Mouse (Mus musculus): ENCODE results near the gene Dab2ip.

Gene Dab2ip

DNA sequence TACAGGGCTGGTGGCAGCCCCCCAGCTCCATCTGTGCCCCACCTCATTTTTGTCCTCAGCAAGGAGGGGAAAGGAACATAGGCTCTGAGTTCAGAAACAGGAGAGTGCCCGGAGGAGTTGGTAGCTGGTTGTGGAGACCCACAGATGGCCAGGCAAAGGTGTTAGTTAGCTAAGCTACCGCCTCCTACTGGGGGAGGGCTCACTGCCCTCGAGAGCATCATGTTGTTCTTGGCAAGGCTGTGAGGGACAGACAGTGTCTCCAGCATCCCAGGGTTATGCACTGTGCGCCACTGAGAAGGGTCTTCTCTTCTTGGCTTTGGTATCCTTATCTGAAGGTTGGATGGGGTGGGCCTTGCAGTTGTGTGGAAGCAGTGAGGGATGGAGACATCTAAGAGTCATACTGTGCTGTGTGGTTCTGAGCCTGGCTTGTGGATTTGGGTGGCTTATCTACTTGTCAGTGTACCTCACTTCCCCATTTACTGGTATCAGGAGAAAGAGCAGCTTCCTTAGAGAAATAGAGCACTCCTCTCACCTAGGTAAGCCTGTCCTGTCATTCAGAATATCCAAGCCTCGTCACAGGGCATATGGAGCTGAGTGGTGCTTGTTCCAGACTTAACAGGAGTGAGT is 66.4 kb downstream of the Dab2ip start:
- DNase-seq, result peak; percentile 86

DNA sequence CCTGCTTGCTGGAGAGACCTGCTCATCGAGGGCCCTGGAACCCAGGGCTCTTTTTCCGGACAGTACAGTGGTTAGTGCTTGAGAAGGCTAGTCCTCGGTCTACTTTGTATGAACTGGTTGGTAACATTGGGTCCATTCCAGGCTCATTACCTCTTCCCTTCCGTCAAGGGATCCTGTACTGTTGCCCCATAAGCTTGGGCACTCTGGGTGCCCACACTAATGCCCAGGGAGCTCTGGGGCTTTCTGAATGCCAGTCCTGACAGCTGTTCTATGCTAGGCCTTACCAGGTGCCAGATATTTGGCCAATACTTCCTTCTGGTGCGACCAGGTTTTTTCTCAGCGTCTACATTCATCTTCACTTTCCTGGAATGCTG is 66.9 kb downstream of the Dab2ip start:
- no peak for DNase-seq

DNA sequence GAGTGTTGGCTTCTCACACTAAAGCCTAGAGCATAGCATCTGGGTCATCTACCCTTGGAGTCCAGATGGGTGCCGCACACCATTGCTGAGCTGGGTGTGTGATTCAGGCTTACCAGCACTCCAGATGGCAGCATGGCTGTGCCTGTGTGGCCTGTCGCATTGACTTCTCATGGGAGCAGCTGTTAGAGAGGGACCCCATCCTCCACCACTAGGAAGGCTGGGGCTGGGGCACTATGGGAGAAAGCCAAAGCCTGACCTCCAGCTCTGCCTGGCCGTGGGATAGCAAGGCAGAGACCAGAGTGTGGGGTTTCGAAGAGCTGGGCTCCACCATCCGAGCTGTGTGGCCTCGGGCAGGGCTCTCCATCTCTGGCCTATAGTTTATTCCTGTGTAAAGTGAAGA is 67.5 kb downstream of the Dab2ip start:
- DNase-seq, result no peak

DNA sequence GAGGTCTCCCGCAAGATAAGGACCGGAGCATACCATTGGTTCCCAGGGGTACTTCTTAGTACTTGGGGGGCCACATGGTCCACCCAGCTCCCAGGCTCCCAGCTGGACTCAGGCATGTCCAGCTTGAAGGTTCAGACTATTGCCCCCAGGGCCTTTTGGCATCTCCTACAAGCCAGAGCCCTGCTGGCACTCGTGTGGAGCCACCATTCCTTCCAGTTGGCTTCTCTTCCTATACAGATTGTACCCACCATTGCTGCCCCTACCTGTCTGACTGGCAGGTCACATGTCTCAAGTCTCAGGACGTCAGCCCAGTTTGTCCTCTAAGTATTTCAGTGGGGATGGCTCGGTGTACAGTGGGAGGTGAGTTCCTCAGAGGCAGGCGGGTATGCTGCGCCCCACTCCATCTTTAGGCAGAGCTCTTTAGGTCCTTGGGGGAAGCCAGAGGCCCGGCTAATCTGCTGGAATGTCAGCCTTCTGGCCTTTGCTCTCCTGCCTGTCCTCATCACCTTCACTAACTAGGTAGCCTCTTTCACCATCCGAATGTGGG is 68.2 kb downstream of the Dab2ip start:
- DNase-seq, result peak; percentile 76

DNA sequence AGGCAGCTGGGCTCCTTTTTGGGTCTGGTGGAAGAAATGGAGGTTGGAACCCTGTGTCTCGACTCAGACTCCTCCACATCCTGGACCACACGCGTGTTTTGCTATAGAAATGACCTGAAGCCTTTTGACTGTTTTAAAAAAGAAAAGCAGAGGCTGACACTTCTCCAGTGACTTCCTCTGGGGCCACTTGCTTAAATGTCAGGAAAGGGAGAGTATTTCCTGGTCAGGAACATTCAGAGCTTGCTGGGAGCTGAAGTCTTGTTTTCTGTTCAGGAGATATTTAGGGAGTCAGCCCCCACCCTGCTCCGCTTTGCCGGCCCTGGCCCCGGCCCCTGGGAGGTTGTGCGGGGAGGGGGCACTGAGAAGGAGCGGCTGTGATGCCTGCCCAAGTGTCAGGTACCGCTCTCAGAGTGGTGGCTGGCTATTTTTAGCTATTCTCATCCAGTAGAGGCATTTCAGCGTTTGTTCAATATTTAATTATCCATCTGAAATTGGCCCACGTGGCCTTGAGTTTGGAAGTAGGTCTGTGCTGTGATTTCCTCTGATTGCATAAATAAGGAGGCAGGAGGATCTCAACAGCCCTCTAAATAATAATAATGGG is 69.3 kb downstream of the Dab2ip start:
- DNase-seq, result no peak

DNA sequence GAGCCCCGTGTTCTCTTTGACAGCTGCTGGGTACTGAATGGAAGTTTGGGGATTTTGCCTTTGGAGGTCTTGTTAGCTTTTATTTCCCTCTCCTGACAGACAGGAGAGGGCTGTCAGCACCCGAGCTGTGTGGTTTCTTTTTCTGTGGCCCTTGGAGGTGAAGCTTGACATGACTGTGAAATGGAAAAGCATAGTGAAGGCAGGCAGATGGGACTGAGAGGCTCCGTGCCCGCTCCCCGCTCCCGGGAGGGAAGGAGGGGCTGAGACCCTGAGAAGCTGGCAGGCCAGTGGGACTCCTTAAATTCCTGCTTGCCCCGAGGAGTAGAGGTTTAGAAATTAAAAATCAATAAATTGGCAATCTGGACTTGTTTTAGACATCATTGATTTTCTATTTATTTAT is 70.0 kb downstream of the Dab2ip start:
- DNase-seq, result no peak

DNA sequence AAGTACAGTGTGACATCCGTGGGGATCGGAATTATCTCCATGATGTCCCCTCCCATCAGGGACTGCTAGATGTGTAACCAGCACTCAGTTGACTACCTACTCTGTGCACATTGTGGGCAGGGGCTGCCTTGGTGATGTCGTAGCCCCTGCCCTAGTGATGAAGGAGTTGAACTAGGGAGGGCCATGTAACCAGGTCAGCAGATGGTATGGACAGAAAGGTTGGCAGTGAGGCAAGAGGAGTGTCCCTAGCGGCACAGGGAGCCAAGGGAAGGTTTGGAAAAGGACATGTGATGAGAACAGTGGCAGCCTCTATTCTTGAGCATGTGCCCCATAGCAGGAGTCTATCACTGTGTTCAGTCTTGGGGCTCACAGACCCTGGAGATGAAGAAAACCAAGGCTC is 70.6 kb downstream of the Dab2ip start:
- DNase-seq, result peak; percentile 86

DNA sequence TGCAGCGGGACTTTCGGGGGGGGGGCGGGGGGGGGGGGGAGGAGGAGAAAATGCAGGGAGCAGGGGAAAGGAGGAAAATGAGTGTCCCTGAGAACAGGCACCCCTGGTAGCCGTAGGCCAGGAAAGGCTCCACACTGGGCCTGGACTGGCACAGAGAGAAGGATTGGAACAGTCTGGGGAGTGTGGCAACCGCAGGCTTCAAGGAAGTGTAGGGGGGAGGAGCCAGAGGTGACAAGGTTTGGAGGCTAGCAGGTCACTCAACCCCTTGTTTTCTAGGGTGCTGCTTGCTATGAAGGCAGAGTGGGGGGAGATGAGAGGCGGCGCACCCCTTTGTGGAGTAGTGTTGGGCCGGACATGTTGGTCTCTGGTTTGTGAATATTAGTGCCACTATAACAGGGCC is 71.1 kb downstream of the Dab2ip start:
- no peak for DNase-seq

DNA sequence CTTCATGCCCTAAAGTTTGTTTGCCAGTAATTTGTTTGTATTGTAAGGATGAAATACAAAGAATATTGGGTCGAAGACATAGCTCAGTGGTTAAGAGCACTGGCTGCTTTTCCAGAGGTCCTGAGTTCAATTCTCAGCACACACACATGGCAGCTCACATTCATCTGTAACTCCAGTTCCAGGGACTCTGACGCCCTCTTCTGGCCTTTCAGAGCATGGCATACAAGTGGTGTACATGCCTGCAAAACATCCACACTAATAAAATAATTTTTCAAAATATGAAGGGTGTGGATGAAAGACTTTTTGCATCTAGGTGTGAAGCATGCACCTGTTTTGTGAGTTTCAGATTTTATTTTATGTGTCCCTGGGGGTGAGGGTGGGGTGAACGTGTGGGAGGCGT is 75.3 kb downstream of the Dab2ip start:
- DNase-seq, result no peak

DNA sequence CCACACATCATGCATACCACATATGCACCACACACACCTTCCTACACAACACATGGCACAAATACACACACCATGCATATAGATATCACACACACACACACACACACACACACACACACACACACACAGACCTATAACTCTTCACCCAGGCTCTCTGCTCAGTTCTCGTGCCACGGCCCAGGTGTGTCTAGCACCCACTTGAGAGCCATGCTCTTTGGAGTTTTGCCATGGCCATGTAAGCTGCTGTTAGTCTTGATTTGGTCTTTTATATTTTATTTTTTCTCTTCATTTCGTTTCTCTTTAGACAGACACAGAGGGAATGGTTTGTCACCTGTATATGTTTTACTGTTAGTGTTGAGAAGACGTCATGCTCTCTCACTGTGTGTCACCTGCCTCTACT is 76.9 kb downstream of the Dab2ip start:
- DNase-seq, result no peak

DNA sequence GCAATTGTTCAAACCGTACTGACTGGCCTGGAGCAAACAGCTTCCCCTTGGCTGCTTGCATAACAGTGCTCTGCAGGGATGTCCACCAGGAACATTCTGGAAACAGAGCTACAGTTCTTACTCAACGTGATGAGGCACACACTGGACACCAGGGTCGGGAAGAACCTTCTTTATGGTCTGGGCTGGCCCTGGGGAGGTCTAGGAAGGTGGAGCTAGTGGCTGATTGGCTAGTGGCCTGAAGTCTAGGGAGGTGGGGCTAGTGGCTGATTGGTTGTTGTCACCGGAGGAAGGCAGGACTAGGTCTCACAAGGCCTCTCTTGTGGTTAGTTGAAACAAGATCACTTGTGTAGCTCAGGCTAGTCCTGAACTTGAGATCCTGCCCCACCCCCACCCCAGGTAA is 77.5 kb downstream of the Dab2ip start:
- no peak for DNase-seq

DNA sequence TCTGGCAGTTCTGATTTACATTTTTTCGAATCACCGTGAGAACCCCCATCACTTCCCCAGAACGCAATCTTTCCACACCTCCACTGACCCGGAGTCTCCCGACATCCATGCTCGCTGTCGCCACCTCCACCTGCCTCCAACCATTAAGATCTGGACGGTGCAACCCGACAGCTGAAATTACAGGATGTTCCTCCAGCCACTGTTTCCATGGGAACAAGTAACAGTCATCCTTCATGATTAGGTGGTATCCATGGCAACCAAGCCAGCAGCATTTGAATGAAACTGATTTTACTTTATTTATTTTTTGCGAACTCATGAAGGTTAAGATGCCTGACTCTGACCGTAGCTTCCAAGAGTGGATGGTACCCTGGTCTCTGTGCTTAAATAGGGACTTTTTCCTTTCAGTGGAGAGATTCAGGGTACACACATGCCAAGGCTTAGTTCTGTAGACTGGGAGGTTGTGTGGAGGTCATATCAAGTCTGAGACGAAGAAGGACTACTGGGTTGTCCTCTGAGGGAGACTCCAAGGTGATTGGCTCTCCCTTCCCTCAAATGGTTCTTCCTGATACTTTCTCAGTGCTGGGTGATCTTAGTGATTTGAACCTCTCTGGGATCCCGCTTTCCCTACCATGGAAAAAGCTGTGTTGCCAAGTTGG is 79.9 kb downstream of the Dab2ip start:
- no peak for DNase-seq

DNA sequence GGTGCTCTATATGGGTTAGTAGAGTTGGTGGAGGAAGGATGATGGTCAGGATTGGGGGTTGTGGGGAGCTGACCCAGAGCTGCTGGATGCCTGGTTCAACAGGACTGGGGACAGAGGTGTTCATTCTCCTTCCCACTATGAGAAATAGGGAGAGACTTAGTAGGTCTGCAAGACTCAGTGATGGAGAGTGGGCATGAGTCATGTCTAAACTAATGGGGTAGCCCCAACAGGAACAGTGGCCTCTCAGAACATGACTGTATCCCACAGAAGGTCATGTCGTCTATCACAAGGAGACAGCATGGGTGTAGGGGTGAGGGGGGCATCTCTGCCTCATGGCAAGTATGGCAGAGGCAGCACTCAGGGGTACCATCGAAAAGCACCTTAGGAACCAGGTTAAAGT is 81.7 kb downstream of the Dab2ip start:
- no peak for DNase-seq

DNA sequence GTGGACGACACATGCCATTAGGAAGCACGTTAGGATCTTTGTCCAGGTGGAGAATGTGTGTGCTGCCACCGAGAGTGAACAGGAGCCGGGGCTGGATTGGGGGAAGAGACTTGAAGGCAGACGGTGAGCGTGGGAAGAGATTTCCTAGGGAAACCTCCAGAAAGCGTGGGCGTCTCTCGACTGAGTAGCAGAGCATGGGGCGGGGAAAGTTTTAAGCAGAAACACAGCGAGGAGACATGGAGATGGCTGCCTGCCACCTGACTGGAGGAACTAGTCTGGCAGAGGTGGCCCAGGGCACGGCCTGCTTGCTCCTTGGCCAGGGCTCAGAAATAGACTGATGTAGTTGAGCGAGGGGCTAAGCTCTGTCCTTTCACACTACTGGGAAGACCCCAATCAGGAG is 82.5 kb downstream of the Dab2ip start:
- peak; percentile 72 for DNase-seq

DNA sequence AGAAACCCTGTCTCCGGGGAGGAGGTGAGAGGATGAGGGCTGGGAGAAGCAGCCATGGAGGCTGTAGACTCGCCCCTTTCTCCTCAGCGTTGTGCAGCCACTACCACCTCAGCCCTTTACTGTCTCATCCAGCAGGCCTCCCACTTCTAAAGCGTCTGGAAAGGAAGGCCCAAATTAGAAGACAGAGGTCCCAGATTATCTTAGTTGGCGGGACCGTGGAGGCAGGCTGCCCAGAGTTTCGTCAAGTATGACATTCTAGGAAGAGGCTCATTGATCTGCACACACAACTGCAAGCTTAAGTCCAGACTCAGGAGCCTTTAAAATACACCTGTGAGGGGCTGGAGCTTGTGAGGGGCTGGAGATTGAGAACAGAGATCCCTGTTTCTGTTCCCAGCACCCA is 84.2 kb downstream of the Dab2ip start:
- no peak for DNase-seq

DNA sequence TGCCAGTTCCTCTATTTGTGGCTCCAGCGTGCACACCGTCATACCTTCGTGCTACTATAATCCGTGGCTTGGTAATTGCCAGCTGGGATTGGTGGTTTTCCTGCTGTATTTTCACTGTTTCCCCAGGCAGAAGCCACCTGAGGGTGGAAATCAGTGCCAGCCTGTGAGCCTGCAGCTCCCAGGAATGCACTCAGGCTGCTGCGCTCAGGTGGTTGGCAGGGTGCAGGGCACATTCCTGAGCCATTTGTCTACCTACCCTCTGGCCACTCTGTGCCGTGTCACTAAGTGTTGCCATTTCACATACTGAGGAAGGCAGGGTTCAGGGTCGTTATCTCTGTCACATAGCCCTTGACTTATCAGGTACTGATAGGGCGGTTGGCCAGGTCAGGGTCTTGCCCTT is 88.5 kb downstream of the Dab2ip start:
- no peak for DNase-seq

DNA sequence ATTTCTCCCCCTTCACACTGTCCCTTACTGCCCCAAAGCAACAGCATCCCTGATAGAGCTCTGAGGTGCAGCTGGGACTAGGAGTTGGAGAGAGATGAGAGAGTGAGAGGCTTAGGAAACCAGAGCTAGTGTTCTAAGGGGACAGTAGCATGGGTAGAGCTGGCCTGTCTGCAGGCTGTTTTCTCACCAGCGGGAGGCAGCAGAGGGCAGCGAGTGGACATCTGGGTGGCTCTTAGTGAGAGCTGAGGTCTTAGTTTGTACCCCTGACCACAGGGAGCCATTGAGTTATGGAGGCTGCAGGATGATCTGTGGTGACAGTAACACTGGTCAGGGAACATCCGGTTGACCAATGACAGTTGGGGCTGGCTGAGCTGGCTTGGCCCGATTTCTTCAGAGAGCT is 91.6 kb downstream of the Dab2ip start:
- peak; percentile 84 for DNase-seq

DNA sequence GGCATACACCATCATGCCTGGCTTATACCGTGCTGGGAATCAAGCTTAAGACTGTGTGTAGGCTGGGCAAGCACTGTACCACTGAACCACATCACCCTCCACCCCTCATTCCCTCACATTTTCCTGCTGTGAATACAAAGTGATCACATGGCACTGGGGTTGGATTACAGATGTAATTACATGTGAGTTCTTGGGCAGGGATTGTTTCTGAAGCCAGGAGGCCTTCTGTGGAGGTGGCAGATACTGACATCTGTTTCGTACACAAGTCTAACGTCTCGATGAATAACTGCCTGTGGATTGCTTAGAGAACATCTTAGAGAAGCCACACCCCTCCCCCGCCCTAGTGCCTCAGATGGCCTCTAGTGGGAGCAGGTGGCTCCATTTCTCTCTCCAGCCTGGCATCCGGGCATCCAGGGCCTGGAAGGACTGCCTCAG is 93.2 kb downstream of the Dab2ip start:
- DNase-seq, result peak; percentile 73

DNA sequence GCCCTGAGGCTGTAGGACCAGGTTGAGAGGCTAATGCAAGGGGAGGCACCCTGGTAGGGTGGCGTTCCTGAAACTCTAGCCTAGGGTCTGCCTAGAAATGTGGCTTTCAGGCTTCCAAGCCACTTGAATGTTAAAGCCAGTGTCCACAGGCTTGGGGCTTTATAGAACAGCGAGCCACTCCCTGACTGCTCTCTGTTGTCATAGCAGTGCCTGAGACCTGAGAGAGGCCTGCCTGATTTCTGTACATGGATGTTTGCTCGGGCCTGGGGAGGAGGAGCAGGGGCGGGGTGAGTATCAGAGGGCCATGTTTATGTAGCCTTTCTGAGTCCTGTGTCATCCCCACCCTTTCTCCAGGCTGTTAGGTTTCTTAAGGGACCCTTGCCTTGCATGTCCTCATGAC is 94.9 kb downstream of the Dab2ip start:
- DNase-seq, result no peak

DNA sequence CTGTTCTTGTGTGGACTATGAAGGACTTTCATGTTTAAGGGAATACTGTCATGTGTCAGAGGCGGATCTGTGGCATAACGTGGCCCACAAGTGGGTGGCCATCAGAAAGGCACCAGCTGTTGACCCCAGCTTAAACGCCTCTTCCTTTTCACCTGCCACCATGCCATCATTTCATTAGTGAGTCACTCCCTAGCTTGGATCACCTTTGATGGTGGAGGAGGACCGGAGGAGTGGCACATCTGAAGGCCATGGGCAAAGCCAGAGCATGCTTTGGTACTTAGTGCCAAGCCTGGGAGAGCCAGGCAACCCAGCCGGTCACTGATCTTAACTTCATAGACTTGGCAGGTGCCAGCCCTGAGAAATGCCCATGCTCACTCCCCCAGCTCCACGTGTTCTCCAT is 96.7 kb downstream of the Dab2ip start:
- no peak for DNase-seq

DNA sequence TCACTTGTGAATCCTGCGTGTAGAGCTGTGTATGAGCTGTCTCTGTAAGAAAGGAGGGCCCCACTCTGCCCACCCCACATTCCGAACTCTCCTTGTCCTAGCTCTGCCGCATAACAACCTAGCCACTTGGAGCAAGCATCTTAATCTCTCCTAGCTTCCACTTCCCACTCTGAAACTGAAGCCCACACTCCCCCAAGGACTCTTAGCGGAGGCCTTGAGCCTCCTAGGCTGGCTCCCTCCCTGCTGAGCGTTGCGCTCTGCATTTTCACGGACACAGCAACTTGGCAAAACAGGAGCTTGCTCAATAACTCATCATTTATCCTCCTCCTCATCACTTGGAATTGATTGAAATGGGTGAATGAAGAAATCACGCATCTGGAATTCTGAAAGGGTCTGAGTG is 97.9 kb downstream of the Dab2ip start:
- no peak for DNase-seq

DNA sequence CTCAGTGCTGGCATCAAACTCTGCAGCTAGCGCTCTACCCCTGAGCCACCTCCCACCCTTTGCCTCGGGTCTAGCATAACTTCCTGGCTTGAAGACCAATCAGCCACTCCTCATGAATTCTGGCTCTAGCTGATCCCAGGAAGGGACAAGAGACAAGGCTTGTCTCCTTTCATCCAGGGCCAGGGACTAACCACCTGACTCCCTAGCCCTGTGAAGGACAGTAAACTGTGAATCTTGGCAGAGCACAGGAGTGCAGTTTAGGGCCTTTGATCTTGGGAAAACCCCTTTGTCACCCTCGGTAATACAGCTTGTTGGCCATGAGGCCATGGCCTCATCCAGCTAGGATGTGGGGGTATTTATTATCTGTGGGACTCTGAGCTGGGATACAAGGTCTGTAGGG is 100.2 kb downstream of the Dab2ip start:
- no peak for DNase-seq

DNA sequence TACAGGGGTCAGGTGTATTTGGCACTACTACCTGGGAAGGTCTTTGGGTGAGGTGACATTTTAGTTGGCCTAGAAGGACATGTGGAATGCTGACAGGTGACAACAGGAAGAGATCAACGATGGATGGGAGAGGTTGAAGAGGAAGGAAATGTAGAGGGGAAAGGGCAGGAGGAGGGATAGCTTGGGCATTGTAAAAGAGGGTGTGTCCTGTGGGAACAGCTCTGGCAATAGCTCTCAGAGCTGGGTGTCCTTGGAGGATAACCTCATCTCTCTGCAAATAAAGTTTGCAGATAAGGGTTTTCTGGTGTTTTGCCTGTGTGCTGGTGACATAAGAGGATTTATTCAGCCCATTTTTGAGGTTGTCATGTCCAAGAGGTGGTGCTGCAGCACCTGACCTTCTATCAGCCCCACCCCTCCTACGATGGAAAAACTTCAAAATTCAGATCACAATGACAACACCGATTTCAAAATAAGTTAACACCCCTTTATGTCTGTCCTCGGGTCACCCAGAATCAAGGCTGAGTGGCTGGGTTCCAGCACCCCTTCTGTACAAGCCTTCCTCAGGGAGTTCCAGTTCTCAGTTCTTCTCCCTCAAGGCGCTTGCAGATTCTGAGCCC is 101.6 kb downstream of the Dab2ip start:
- DNase-seq, result no peak

DNA sequence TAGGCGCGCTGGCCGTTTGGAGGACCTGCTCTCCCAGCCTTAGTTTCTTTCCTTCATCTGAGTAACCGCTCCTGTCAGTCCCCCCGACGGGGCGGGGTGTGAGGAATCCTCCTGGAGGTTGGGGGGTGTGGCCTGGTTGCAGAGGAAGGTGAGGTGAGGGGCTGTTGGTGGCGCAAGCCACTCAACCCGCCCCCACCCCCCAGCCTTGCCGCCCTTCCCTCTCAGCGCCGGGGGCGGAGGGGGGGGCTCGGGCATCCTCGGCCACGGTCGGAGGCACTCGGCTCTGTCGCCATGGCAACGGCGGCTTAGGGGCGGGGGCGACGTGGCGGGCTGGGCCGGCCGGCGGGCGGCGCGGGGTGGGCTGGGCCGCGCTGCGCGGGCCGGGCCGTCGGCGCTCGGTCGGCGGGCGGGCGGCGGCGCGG is 102.9 kb downstream of the Dab2ip start:
- no peak for DNase-seq

All from cerebellum, adult 8-10 months (tissue).